Mouse (Mus musculus) heart, adult 9 months (tissue): ENCODE measurements around the gene Fbxo42.
"Not testable (repeated sequence)": the region's sequence is repeated elsewhere in the genome, so short reads cannot be mapped to it uniquely, and the experiment has no call there.

Experiments used
- DNase-seq, 2 experiments: peaks; one replicate each; pipeline ENCODE4 v3.0.0; 2022; ENCODE audit warnings: low spot score in 2 of 2

The Fbxo42 gene

GRCm38 (mm10) chr4:141136126-141136525 lies 11.6 kb upstream of the Fbxo42 start:
- no peak for DNase-seq

DNA sequence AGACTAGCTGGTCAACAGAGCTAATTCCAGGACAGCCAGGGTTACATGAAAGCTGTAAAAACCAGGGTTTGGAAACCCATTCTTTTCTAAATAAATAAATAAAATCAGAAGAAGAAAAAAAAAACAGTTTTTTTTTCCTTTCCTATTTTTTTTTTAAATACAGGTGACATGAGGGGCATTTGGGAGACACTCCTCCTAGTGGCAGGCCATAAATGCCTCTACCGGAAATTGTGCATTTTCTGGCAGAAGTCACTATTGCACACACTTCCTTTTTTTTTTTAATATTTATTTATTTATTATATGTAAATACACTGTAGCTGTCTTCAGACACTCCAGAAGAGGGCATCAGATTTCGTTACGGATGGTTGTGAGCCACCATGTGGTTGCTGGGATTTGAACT lies 10.0 kb upstream of the Fbxo42 start:
- not testable (repeated sequence) for DNase-seq

DNA sequence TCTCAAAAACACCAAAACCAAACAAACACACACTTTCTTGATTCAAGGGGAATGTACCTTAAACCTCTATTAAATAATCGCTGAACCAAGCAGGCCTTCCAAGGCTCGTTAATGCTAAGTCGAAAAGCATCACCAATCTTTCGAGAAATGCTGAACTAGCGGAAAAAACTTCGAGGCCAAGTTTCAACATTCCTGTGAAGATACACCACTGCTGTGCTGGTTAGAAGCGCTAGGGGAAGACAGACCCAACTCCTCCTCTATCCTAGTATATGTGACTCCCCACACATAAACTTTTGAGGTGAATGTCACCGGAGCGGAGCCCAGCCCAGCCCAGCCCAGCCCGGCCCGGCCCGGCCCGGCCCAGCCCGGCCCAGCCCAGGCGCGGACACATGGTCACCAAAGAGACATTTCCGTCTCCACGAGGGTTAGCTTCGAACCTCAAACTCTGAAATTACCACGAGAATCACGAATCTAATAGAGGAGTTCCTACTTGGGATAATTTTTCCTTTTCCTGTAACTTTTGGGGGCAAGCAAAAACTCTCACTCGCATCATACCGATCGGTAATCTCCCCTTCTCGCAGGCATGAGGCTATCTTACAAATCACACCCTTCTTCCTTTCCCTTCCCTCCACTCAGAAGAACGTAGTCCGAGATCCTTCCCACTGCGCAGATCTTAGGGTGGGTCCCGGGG lies 9.1 kb upstream of the Fbxo42 start:
- DNase-seq = no peak

DNA sequence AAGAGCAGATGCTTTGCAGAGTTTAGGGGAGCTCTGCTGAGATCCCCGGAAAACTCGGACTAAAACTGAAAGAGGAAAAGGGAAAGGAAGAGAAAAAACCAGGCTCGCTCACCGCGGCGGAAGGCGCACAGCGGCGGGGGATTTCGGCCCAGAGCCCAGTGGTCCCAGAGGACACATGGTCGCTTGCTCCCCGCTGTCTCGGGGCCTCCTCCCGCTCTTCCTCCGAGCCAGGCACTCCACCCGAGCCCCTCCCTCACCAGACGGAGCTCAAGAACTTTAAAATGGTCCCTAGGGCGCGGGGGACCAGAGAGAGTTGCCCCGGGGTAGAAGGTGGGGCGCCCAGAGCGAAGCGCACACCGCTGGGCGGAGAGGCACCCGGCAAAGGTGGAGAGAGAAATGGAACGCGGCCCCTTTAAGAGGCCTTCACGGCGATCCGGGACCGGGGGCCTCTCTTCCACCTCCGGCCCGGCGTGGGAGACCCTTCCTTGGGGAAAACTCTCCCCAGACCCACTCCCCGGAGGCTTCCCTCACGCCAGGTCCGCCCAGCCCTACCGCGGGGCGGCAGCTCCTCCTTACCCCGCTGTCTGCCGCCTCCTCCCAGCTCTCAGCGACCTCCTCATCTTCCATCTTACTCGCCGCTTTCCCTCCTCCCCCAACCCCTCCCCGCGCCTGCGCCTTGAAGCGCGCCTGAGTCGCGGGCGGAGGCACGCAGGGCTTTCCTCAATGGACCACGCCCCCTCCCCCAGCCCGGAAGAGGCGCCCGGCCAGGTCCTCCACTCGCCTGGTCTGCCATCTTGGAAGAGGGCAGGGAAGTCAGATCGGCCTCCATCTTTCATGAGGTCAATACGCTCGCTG lies 8.4 kb upstream of the Fbxo42 start, which contains the start of gene Szrd1:
Gene Szrd1, minus strand, starts transcription at position 660 of the 855 bp plus-strand sequence.
- peak; percentile 97 to 98 for DNase-seq

GRCm38 (mm10) chr4:141140354-141140753 lies 7.4 kb upstream of the Fbxo42 start:
- DNase-seq = not testable (repeated sequence)

DNA sequence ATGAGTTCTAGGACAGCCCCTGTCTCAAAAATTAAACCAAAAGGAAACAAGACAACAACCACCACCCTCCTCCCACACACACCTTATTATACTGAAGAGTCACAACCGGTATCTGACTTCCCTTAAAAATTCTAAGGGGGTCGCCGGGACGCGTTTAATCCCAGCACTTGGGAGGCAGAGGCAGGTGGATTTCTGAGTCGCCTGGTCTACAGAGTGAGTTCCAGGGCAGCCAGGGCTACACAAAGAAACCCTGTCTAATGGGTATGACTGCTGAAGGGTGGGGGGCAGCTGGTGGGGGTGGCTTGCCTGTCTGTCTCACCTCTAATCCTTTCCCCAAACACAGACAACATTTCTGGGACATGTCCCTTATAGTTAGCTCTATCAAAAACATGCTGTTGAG lies 6.7 kb upstream of the Fbxo42 start:
- no peak for DNase-seq

- DNase-seq = peak; percentile 73 to 88
Measured at GRCm38 (mm10) chr4:141142285-141142811, 5.4 kb upstream of the Fbxo42 start.

DNA sequence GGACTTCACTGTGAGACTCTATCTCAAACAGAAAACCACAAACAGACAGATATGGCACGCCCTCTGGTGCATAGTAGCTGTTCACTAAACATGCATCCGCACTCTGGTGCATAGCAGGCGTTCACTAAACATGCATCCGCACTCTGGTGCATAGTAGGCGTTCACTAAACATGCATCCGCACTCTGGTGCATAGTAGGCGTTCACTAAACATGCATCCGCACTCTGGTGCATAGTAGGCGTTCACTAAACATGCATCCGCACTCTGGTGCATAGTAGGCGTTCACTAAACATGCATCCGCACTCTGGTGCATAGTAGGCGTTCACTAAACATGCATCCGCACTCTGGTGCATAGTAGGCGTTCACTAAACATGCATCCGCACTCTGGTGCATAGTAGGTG lies 2.6 kb upstream of the Fbxo42 start:
- not testable (repeated sequence) for DNase-seq

GRCm38 (mm10) chr4:141146491-141147033 lies 1.2 kb upstream of the Fbxo42 start:
- DNase-seq = no peak

GRCm38 (mm10) chr4:141148009-141148801 lies 492 bp downstream of the Fbxo42 start:
- DNase-seq = peak in 1 of 2 experiments; percentile 38

DNA sequence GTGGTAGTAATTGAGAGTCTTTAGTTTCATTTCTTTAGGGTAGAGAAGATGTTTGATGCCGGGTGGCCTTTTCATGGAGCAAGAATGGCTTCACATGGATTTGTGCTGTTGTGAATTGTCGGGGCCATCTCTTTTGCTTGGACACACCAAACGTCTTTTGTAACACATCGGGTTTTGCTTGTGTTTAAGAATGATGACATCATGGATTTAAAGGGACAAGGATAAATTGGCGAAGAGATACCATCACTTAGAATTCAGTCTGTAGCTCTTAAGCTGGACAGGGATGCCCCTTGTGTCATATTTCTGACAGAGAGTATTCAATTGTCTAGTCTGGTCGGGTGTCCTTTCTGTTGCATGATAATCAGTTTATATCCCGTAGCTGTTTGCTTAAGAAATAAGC lies 1.4 kb downstream of the Fbxo42 start:
- no peak for DNase-seq

GRCm38 (mm10) chr4:141157485-141157884 lies 9.8 kb downstream of the Fbxo42 start:
- DNase-seq = no peak

DNA sequence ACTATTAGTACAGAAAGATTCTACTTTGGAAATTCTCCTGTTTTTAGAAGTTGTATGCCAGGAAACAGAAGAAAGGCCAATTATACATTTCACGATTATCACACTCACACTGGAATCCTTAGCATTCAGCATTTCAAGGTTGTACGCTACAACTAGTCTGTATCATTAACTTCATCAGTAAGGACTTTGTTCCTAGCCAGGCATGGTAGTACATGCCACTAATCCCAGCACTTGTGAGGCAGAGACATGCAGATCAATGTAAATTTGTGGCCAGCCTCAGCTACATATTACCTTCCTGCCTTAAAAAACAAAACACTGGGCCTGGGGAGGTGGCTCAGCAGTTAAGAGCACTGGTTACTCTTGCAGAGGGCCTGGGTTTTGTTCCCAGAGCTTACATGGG lies 10.9 kb downstream of the Fbxo42 start:
- no peak for DNase-seq

GRCm38 (mm10) chr4:141159093-141159492 lies 11.4 kb downstream of the Fbxo42 start:
- DNase-seq = no peak

- DNase-seq = no peak
Measured at GRCm38 (mm10) chr4:141159666-141160065, 12.0 kb downstream of the Fbxo42 start.

DNA sequence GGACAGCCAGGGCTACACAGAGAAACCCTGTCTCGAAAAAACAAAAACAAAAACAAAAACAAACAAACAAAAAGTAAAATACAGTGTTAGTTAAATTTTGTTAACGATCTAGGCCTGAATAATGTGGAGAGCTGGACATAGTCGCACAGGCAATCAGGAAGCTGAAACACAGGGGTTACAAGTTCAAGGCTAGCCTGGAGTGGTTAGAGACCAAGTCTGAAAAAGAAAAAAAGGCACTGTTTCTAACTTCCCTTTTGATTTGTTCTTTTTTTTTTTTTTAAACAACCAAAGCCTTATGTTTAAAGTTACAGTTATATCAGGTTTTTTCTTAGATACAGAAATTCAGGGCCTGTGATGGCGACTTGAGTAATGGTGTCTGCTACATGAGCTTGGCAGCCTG lies 12.5 kb downstream of the Fbxo42 start:
- DNase-seq = no peak

DNA sequence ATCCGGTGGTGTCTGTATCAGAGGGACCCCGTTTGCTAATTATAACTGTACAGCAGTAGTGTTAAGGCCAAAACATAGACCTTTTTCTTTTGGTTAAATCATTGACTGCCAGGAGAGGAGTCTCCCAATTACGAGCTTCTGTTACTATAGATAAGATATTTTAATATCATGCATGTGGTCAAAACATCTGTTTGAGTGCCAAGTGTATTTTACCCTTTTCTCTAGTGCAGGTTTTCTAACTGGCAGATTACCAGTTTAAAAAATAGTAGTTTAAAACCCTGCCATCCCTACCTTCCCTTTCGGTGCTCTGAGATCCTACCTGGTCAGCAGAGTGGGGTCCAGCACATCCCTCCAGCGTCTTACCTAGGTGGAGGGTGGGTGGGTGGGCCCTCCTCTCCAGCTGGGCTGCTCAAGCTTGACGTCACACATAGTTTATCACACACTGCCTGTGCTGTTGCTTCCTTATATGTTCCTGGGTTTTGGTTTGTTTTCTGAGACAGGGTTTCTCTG lies 14.0 kb downstream of the Fbxo42 start:
- DNase-seq = no peak

GRCm38 (mm10) chr4:141163729-141164128 lies 16.0 kb downstream of the Fbxo42 start:
- no peak for DNase-seq

- no peak for DNase-seq
Measured at GRCm38 (mm10) chr4:141165744-141166292, 18.1 kb downstream of the Fbxo42 start.

GRCm38 (mm10) chr4:141167156-141167555 lies 19.4 kb downstream of the Fbxo42 start:
- DNase-seq = no peak

- no peak for DNase-seq
Measured at GRCm38 (mm10) chr4:141172121-141172520, 24.4 kb downstream of the Fbxo42 start.
